Mouse (Mus musculus) heart, adult 2 months (tissue): Measurements from ENCODE around the gene Dnajc13. TPM values are rescaled to one million over a fixed set of nuclear protein-coding genes. Genes with fewer than 3 reads are reported as not detected.

Source experiments
- DNase-seq, 2 experiments: peaks; one replicate each; pipeline ENCODE4 v3.0.0; 2021
- H3K27ac ChIP-seq: fragments of 200-600 bp; 2 replicates; pipeline ENCODE4 v1.8.1; 2022
- H3K27me3 ChIP-seq: fragments of 200-500 bp; 2 replicates; pipeline ENCODE4 v1.6.1; 2012; ENCODE audit warnings: mild to moderate bottlenecking, low read length, inconsistent platforms, mixed read lengths; ENCODE audit not compliant: control insufficient read depth, insufficient read depth
- H3K36me3 ChIP-seq: fragments of 200-500 bp; 2 replicates; pipeline ENCODE4 v1.6.1; 2012; ENCODE audit warnings: low read length, inconsistent platforms; ENCODE audit not compliant: control insufficient read depth, insufficient read depth
- H3K4me1 ChIP-seq: fragments of 200-500 bp; 2 replicates; pipeline ENCODE4 v1.6.1; 2011; ENCODE audit warnings: low read length; ENCODE audit not compliant: control insufficient read depth, insufficient read depth
- H3K4me3 ChIP-seq: fragments of 200-600 bp; 2 replicates; pipeline ENCODE4 v1.8.1; 2022
- H3K79me2 ChIP-seq: fragments of 200-500 bp; replicated peaks from 2 replicates; pipeline ENCODE4 v1.6.1; 2012; ENCODE audit warnings: mild to moderate bottlenecking, inconsistent platforms, low read length, moderate library complexity, mixed read lengths; ENCODE audit not compliant: control insufficient read depth, insufficient read depth
- H3K9ac ChIP-seq: fragments of 200-500 bp; 2 replicates; pipeline ENCODE4 v1.6.1; 2012; ENCODE audit warnings: low read depth, mild to moderate bottlenecking, control low read depth, inconsistent platforms, low read length, mixed read lengths
- CTCF ChIP-seq: fragments of 200-600 bp; IDR thresholded peaks from 2 replicates; pipeline ENCODE4 v1.8.1; 2022; ENCODE audit warnings: antibody characterized with exemption, mild to moderate bottlenecking, moderate library complexity
- EP300 ChIP-seq: fragments of 200-500 bp; IDR thresholded peaks from 2 replicates; pipeline ENCODE4 v1.6.1; 2011; ENCODE audit warnings: low read depth, low read length, control low read depth; ENCODE audit not compliant: insufficient read depth
- POLR2A ChIP-seq: fragments of 200-500 bp; IDR thresholded peaks from 2 replicates; pipeline ENCODE4 v1.6.1; 2011; ENCODE audit warnings: mild to moderate bottlenecking, low read depth, low read length, control low read depth; ENCODE audit not compliant: insufficient read depth
- WGBS: fragments of 180-500 bp; shearing (Covaris S2); methylation state at CpG from one replicate; pipeline ENCODE4 v1.1.7; 2018; 5-methylcytosine and 5-hydroxymethylcytosine counted together
- intact Hi-C: fragments of 180-260 bp; cut with DNase I; formaldehyde crosslinking; loops from one replicate; pipeline ENCODE4 v1.15.1; 2025
- polyA plus RNA-seq: library from polyadenylated mRNA; depleted of rRNA; stranded (reverse); fragments of >200 nt; gene quantifications from 2 replicates; pipeline ENCODE4 v1.2.3, GENCODE M21; 2012
- total RNA-seq, 2 experiments: library from RNA; stranded (reverse); gene quantifications; 2 replicates each; pipeline ENCODE4 v1.2.3; 2021

Gene Dnajc13
- total and polyA plus RNA-seq, 3 experiments: 29.2 to 32.3 (median 31.6) TPM

DNA sequence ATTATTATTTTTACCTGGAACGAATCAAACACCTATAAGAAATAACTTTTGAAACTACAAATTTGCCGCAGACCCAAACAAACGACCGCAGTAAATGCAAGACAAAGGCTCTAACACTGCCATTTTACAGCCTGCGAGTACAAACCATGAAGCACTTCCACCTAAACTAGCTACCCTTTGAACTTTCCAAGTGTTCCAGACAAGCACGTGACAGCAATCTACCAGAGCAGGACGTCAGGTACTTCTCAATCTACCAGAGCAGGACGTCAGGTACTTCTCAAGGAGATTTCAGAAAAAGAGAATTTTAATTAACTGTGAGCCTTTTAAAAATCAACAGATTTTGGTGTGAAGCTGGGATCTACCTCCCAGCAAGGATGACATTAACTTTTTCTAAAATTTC, 11.6 kb downstream of the Dnajc13 start:
- no peak overlapping the region for H3K27ac ChIP-seq
- no peaks in the 10 kb centered on the region for H3K27me3 ChIP-seq
- H3K9ac ChIP-seq: no peak overlapping the region
- WGBS: 80% methylated on average over 8 of the region's 8 CpGs
- TF ChIP-seq CTCF: no peak
- no peak for TF ChIP-seq POLR2A
- no peak for TF ChIP-seq EP300
- DNase-seq: no peak
- no peak overlapping the region for H3K4me3 ChIP-seq
- H3K36me3 ChIP-seq: peaks cover 2% of the 10 kb centered on the region; the same call in 1 of the 2 replicates
- intact Hi-C loops: no loop called here
- H3K79me2 ChIP-seq: peaks cover 9% of the 10 kb centered on the region
- H3K4me1 ChIP-seq: peaks cover 3% of the 10 kb centered on the region

DNA sequence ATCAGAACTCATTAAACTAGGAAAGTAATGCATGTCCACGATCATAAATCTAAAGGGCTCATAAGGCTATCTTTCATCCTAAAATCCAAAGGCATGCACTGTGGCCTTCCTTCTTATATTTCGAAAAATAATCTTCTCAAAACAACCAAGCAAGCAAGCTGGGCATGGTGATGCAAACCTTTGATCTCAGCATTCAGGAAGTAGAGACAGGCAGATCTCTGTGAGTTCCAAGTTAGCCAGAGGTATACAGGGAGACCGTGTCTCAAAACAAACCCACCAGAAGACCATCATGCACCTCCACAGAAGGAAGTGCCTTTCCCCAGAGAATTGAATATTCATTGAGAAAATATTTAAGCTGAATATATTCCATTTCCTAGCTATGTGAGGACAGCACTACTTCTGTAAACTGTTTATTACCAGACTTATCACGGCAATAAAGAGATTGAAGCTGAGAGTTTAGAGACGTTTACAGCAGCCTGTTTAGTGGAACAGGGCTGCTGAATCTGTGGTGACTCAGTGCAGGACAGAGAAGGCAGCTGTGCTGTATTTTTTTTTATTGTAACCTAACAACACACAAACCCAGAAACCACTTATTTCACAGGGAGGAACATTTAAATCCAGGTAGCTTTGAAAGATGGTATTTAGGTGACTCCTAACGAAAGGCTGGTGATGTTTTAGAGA, 15.3 kb downstream of the Dnajc13 start:
- H3K4me3 ChIP-seq: no peak overlapping the region
- DNase-seq: no peak
- no peak overlapping the region for H3K9ac ChIP-seq
- intact Hi-C loops: no loop called here
- peaks cover 2% of the 10 kb centered on the region for H3K36me3 ChIP-seq
- H3K4me1 ChIP-seq: no peaks in the 10 kb centered on the region; the same call in none of the 2 replicates
- no peak overlapping the region for H3K27ac ChIP-seq
- H3K79me2 ChIP-seq: peaks cover 7% of the 10 kb centered on the region
- 61% methylated on average over 6 of the region's 6 CpGs for WGBS
- no peaks in the 10 kb centered on the region for H3K27me3 ChIP-seq
- TF ChIP-seq EP300 (no peak), POLR2A (no peak), CTCF (no peak)

DNA sequence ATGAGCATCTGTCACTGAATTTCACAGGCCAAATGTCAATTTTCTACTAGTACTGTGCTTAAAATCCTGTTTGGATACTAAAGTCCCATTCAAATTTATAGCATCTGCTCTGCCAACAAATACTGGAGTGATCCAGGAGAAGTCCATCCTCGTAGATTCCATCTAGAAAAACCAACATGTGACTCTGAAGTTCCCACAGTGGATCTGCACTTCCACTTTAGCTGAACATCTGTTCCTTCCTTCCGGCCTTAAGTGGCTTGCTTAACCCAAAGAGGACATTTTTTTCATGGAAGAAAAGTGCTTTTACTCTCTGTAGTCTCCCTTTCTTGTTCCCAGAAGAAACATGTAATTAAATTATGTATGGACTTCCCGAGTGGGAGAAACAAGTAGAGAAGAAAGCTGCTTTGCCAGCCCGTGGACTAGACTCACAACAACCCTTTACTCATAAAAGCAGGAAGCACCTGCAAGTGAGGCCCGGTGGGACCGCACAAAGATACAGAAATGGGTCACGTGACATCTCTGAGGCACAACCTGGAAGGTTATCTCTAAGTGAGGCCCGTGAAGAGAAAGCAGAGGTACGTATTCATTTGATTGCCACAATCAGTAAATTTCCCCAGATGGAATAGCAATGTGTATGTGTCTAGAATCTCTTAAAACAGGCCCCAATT, 18.8 kb downstream of the Dnajc13 start:
- TF ChIP-seq CTCF (no peak), EP300 (no peak), POLR2A (no peak)
- Histone ChIP-seq H3K9ac (no peak overlapping the region), H3K4me3 (no peak overlapping the region), H3K27me3 (no peaks in the 10 kb centered on the region), H3K36me3 (peaks cover 2% of the 10 kb centered on the region), H3K79me2 (no peaks in the 10 kb centered on the region; the same call in none of the 2 replicates), H3K4me1 (no peaks in the 10 kb centered on the region; the same call in 1 of the 2 replicates), H3K27ac (no peak overlapping the region)
- intact Hi-C loops: no loop called here
- DNase-seq: no peak
- 51% methylated on average over 9 of the region's 9 CpGs for WGBS

DNA sequence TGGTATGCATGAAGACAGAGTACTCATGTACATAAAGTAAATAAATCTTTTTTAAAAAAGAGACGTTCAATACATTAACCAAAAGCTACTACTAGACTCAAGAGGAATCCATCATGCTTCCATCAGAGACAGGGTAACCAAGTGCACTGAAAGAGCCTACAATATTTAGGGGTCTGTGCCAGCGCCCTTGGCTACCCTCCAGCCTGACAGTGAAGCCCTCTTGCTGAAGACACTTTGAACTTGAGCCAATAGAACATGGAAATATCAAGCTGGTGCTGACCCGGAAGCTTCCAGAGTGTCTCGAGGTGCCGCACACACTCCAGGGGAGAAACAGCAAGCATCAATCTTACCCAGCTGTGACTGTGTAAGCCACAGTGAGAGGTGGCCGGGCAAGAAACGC, 22.6 kb downstream of the Dnajc13 start:
- H3K79me2 ChIP-seq: no peaks in the 10 kb centered on the region; the same call in 1 of the 2 replicates

DNA sequence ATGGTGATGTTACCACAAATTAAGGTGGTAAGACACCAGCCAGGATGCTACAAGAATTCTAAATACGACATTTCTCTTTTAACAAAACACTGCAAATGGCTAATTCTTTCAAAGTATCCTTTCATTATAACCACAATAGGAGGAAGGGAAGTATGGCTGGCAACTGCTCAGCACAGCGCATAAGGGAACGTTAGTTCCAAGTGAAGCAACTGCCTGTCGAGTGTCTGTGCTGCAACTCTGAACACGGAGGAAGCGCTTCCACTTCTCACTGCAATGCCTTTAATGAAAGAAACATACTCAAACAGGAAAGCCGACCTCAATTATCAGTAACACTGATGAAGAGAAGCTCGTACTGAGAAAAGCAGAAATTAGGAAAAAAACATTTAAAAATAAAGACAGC, 23.7 kb downstream of the Dnajc13 start:
- no peak overlapping the region for H3K9ac ChIP-seq
- H3K27ac ChIP-seq: no peak overlapping the region
- no peaks in the 10 kb centered on the region; the same call in none of the 2 replicates for H3K36me3 ChIP-seq
- H3K79me2 ChIP-seq: no peaks in the 10 kb centered on the region; the same call in 1 of the 2 replicates
- no peaks in the 10 kb centered on the region for H3K4me1 ChIP-seq
- H3K27me3 ChIP-seq: no peaks in the 10 kb centered on the region
- TF ChIP-seq POLR2A (no peak), CTCF (no peak), EP300 (no peak)
- DNase-seq: no peak
- intact Hi-C loops: no loop called here
- no peak overlapping the region for H3K4me3 ChIP-seq
- WGBS: 58% methylated on average over 8 of the region's 8 CpGs

More for the DNA sequence above, 22.6 kb downstream of the Dnajc13 start:
- Histone ChIP-seq H3K4me1 (no peaks in the 10 kb centered on the region), H3K9ac (no peak overlapping the region), H3K27ac (no peak overlapping the region), H3K27me3 (no peaks in the 10 kb centered on the region), H3K4me3 (no peak overlapping the region), H3K36me3 (no peaks in the 10 kb centered on the region; the same call in none of the 2 replicates)
- no peak for TF ChIP-seq POLR2A
- TF ChIP-seq CTCF: no peak
- no peak for TF ChIP-seq EP300
- WGBS: 80% methylated on average over 7 of the region's 7 CpGs
- DNase-seq: no peak
- intact Hi-C loops: no loop called here
